Comparison of ENCODE assay signal across 9 mouse cellular contexts in genomic region chr13:21996840-21997185, GRCm38 (mm10). TPM values are rescaled to one million over a fixed set of nuclear protein-coding genes. Genes with fewer than 3 reads are reported as not detected.
DNase-seq lines count a peak whose midpoint lies in the region; ATAC-seq and TF ChIP-seq lines count a peak whose summit lies in the region.
"Had no signal": no experiment of that assay in that cellular context is flagged by ENCODE, and none has a peak within 500 bp of the region (broad histone marks: within the 10 kb centered on the region; RNA-seq: fewer than 3 reads in every experiment).

No protein-coding gene starts in this region.

- intact Hi-C loops in heart, adult 2 months (cut with DNase I): no loop called here

- TF ChIP-seq EP300 in heart, adult 2 months (IDR thresholded peaks at IDR 0.05; ENCODE audit: insufficient read depth, low read depth, low read length): no peak

- TF ChIP-seq POLR2A in heart, adult 2 months (IDR thresholded peaks at IDR 0.05; ENCODE audit: insufficient read depth, low read depth, low read length): no peak
- TF ChIP-seq POLR2A in bone marrow, adult 2 months (IDR thresholded peaks at IDR 0.05; ENCODE audit: borderline replicate concordance, control insufficient read depth, low read depth, low read length): no peak

- peaks cover 4% of the 10 kb centered on the region for H3K4me1 ChIP-seq in heart, embryonic 16.5 days (ENCODE audit: control insufficient read depth, insufficient read depth, low read length)
- peaks cover 6% of the 10 kb centered on the region for H3K4me1 ChIP-seq in heart, adult 2 months (ENCODE audit: control insufficient read depth, insufficient read depth, low read length)
- peaks cover 5% of the 10 kb centered on the region; the same call in 1 of the 2 replicates for H3K4me1 ChIP-seq in bone marrow, adult 2 months (ENCODE audit: control insufficient read depth, insufficient read depth, low read length)
- 0 out of 2 replicates have a peak, but pooled peaks cover 11% of the 10 kb centered on the region for H3K4me1 ChIP-seq in hindbrain, embryonic 15.5 days (replicated peaks)
- peaks cover 12% of the 10 kb centered on the region; the same call in 1 of the 2 replicates for H3K4me1 ChIP-seq in midbrain, embryonic 15.5 days

- H3K27ac ChIP-seq in heart, embryonic 16.5 days (ENCODE audit: low read length): no peak overlapping the region
- no peak overlapping the region for H3K27ac ChIP-seq in heart, adult 2 months
- no peak overlapping the region for H3K27ac ChIP-seq in bone marrow, adult 2 months (ENCODE audit: control insufficient read depth, insufficient read depth, low read depth, low read length, poor library complexity)
- H3K27ac ChIP-seq in hindbrain, embryonic 15.5 days (replicated peaks): no peak overlapping the region
- H3K27ac ChIP-seq in midbrain, embryonic 15.5 days: no peak overlapping the region

- DNase-seq in heart, adult 2 months: no peak
- no peak for DNase-seq in adrenal gland, postnatal 14 days
- no peak for DNase-seq in cerebellum, adult 18-20 months
- no peak for DNase-seq in Muller cell, postnatal 12 days (ENCODE audit: inconsistent ontology term)

- TF ChIP-seq CTCF in heart, adult 2 months (IDR thresholded peaks at IDR 0.05): no peak
- no peak for TF ChIP-seq CTCF in bone marrow, adult 2 months (IDR thresholded peaks at IDR 0.05; ENCODE audit: control insufficient read depth, insufficient read depth, low read length)

- 3% methylated on average over 13 of the region's 13 CpGs for WGBS in heart, embryonic 16.5 days
- WGBS in heart, adult 2 months: 8% methylated on average over 13 of the region's 13 CpGs
- WGBS in bone marrow, adult 2 months: 9% methylated on average over 13 of the region's 13 CpGs
- 1% methylated on average over 13 of the region's 13 CpGs for WGBS in hindbrain, embryonic 15.5 days
- WGBS in midbrain, embryonic 15.5 days: 1% methylated on average over 13 of the region's 13 CpGs

- peaks cover 53% of the 10 kb centered on the region for H3K27me3 ChIP-seq in heart, embryonic 16.5 days (ENCODE audit: control insufficient read depth, insufficient read depth, low read length)
- H3K27me3 ChIP-seq in heart, adult 2 months (ENCODE audit: control insufficient read depth, insufficient read depth, low read length): peaks cover 30% of the 10 kb centered on the region
- peaks cover 87% of the 10 kb centered on the region for H3K27me3 ChIP-seq in hindbrain, embryonic 15.5 days
- peaks cover 87% of the 10 kb centered on the region for H3K27me3 ChIP-seq in midbrain, embryonic 15.5 days (replicated peaks)
- H3K27me3 ChIP-seq: Patski had no signal

- no peaks in the 10 kb centered on the region for H3K79me2 ChIP-seq in heart, adult 2 months (replicated peaks; ENCODE audit: control insufficient read depth, insufficient read depth, low read length)

- no peak for ATAC-seq in heart, embryonic 16.5 days (replicated peaks; ENCODE audit: extremely low read depth, insufficient read depth, low FRiP score)
- no peak for ATAC-seq in hindbrain, embryonic 15.5 days (ENCODE audit: low FRiP score, low read depth)
- no peak for ATAC-seq in midbrain, embryonic 15.5 days (replicated peaks)
- ATAC-seq: Patski had no signal

- H3K36me3 ChIP-seq in heart, embryonic 16.5 days (ENCODE audit: control insufficient read depth, insufficient read depth): no peaks in the 10 kb centered on the region
- H3K36me3 ChIP-seq in heart, adult 2 months (ENCODE audit: control insufficient read depth, insufficient read depth, low read length): no peaks in the 10 kb centered on the region
- no peaks in the 10 kb centered on the region for H3K36me3 ChIP-seq in hindbrain, embryonic 15.5 days
- no peaks in the 10 kb centered on the region for H3K36me3 ChIP-seq in midbrain, embryonic 15.5 days (replicated peaks)

- no peak overlapping the region for H3K9ac ChIP-seq in heart, embryonic 16.5 days (ENCODE audit: low read length)
- no peak overlapping the region for H3K9ac ChIP-seq in heart, adult 2 months (ENCODE audit: low read depth, low read length)
- no peak overlapping the region for H3K9ac ChIP-seq in hindbrain, embryonic 15.5 days
- H3K9ac ChIP-seq in midbrain, embryonic 15.5 days: no peak overlapping the region

- H3K4me3 ChIP-seq in heart, embryonic 16.5 days (ENCODE audit: low read length): peak overlapping the region; percentile 43
- no peak overlapping the region for H3K4me3 ChIP-seq in heart, adult 2 months
- peak overlapping the region; percentile 9 for H3K4me3 ChIP-seq in bone marrow, adult 2 months (replicated peaks; ENCODE audit: control insufficient read depth, low read depth, low read length)
- H3K4me3 ChIP-seq in hindbrain, embryonic 15.5 days: peak overlapping the region; percentile 7
- no peak overlapping the region for H3K4me3 ChIP-seq in midbrain, embryonic 15.5 days

- peak overlapping the region; percentile 79 for H3K4me2 ChIP-seq in heart, embryonic 16.5 days (ENCODE audit: low read depth, low read length)
- peak overlapping the region; percentile 25 for H3K4me2 ChIP-seq in hindbrain, embryonic 15.5 days
- peak overlapping the region; percentile 6; the same call in 1 of the 2 replicates for H3K4me2 ChIP-seq in midbrain, embryonic 15.5 days

- no peaks in the 10 kb centered on the region for H3K9me3 ChIP-seq in heart, embryonic 16.5 days (replicated peaks; ENCODE audit: control insufficient read depth, low read length)
- H3K9me3 ChIP-seq in hindbrain, embryonic 15.5 days: no peaks in the 10 kb centered on the region
- H3K9me3 ChIP-seq in midbrain, embryonic 15.5 days: no peaks in the 10 kb centered on the region

RNA-seq across cellular contexts. Expression of gene Prss16, which starts 12.7 kb away (rescaled TPM):
- polyA plus RNA-seq in heart, embryonic 16.5 days (2015; fragmentation: Nextera tagmentation; extraction: Ambion mirVana): 62.9 and 135 TPM in 2 replicates
- not detected for total RNA-seq in heart, adult 2 months (2021)
- polyA plus RNA-seq in heart, adult 2 months (2012; rRNA removed): 0.23 TPM in 1 of 2 replicates, not detected in the other
- 3.9 and 10.0 TPM in 2 replicates for polyA plus RNA-seq in bone marrow, adult 2 months (2011; ENCODE audit: insufficient read depth, insufficient read length, low replicate concordance, missing spikeins)
- 0.14 TPM in 1 of 2 replicates, not detected in the other for polyA plus RNA-seq in hindbrain, embryonic 15.5 days (2015; fragmentation: Nextera tagmentation; extraction: Ambion mirVana)
- not detected in 2 replicates for polyA plus RNA-seq in midbrain, embryonic 15.5 days (2015; fragmentation: Nextera tagmentation; extraction: Ambion mirVana)
- total RNA-seq in adrenal gland, postnatal 14 days (2021): 0.74 TPM in 1 of 2 replicates, not detected in the other

RNA-seq across cellular contexts. Expression of gene Pom121l2, which starts 15.8 kb away (rescaled TPM):
- not detected in 2 replicates for polyA plus RNA-seq in heart, embryonic 16.5 days (2015; fragmentation: Nextera tagmentation; extraction: Ambion mirVana)
- not detected for total RNA-seq in heart, adult 2 months (2021)
- polyA plus RNA-seq in heart, adult 2 months (2012; rRNA removed): 0.06 TPM in 2 replicates
- polyA plus RNA-seq in bone marrow, adult 2 months (2011; ENCODE audit: insufficient read depth, insufficient read length, low replicate concordance, missing spikeins): not detected in 2 replicates
- polyA plus RNA-seq in hindbrain, embryonic 15.5 days (2015; fragmentation: Nextera tagmentation; extraction: Ambion mirVana): 0.08 TPM in 1 of 2 replicates, not detected in the other
- not detected in 2 replicates for polyA plus RNA-seq in midbrain, embryonic 15.5 days (2015; fragmentation: Nextera tagmentation; extraction: Ambion mirVana)
- total RNA-seq in adrenal gland, postnatal 14 days (2021): not detected in 2 replicates
- polyA plus RNA-seq: Patski had no signal

RNA-seq across cellular contexts. Expression of gene Hist1h2ah, which starts 38.6 kb away (rescaled TPM):
- polyA plus RNA-seq in heart, embryonic 16.5 days (2015; fragmentation: Nextera tagmentation; extraction: Ambion mirVana): 5.3 and 7.9 TPM in 2 replicates
- 1 to 10 TPM; 8.1 to 10.0 TPM for total RNA-seq in heart, adult 2 months (2021)
- 1.1 TPM in 1 of 2 replicates, not detected in the other for polyA plus RNA-seq in heart, adult 2 months (2012; rRNA removed)
- 31.8 and 40.4 TPM in 2 replicates for polyA plus RNA-seq in bone marrow, adult 2 months (2011; ENCODE audit: insufficient read depth, insufficient read length, low replicate concordance, missing spikeins)
- polyA plus RNA-seq in hindbrain, embryonic 15.5 days (2015; fragmentation: Nextera tagmentation; extraction: Ambion mirVana): 1.7 and 2.2 TPM in 2 replicates
- 1.9 TPM in 1 of 2 replicates, not detected in the other for polyA plus RNA-seq in midbrain, embryonic 15.5 days (2015; fragmentation: Nextera tagmentation; extraction: Ambion mirVana)
- total RNA-seq in adrenal gland, postnatal 14 days (2021): 203 and 342 TPM in 2 replicates

RNA-seq across cellular contexts. Expression of gene Hist1h2bk, which starts 38.9 kb away (rescaled TPM):
- polyA plus RNA-seq in heart, embryonic 16.5 days (2015; fragmentation: Nextera tagmentation; extraction: Ambion mirVana): 1.6 and 3.1 TPM in 2 replicates
- total RNA-seq in heart, adult 2 months (2021): 10 to 100 TPM in 1 of 2 experiments, 1 to 10 TPM in 1; 7.3 to 10.0 TPM
- not detected in 2 replicates for polyA plus RNA-seq in heart, adult 2 months (2012; rRNA removed)
- polyA plus RNA-seq in bone marrow, adult 2 months (2011; ENCODE audit: insufficient read depth, insufficient read length, low replicate concordance, missing spikeins): 109 and 137 TPM in 2 replicates
- 1.2 and 1.5 TPM in 2 replicates for polyA plus RNA-seq in hindbrain, embryonic 15.5 days (2015; fragmentation: Nextera tagmentation; extraction: Ambion mirVana)
- polyA plus RNA-seq in midbrain, embryonic 15.5 days (2015; fragmentation: Nextera tagmentation; extraction: Ambion mirVana): 0.54 and 0.63 TPM in 2 replicates
- total RNA-seq in adrenal gland, postnatal 14 days (2021): 207 and 301 TPM in 2 replicates

RNA-seq across cellular contexts. Expression of gene Hist1h4i, which starts 44.3 kb away (rescaled TPM):
- 9.0 and 10.6 TPM in 2 replicates for polyA plus RNA-seq in heart, embryonic 16.5 days (2015; fragmentation: Nextera tagmentation; extraction: Ambion mirVana)
- total RNA-seq in heart, adult 2 months (2021): 10 to 100 TPM; 11.9 to 18.1 TPM
- polyA plus RNA-seq in heart, adult 2 months (2012; rRNA removed): 5.8 and 8.3 TPM in 2 replicates
- 144 and 216 TPM in 2 replicates for polyA plus RNA-seq in bone marrow, adult 2 months (2011; ENCODE audit: insufficient read depth, insufficient read length, low replicate concordance, missing spikeins)
- polyA plus RNA-seq in hindbrain, embryonic 15.5 days (2015; fragmentation: Nextera tagmentation; extraction: Ambion mirVana): 8.4 and 10.7 TPM in 2 replicates
- 5.7 and 7.7 TPM in 2 replicates for polyA plus RNA-seq in midbrain, embryonic 15.5 days (2015; fragmentation: Nextera tagmentation; extraction: Ambion mirVana)
- total RNA-seq in adrenal gland, postnatal 14 days (2021): 104 and 144 TPM in 2 replicates

Comparison
In these comparisons a context has a peak if more than half of its experiments do, and no peak if none do; other contexts are left out.
1. H3K4me3 ChIP-seq: peak in heart, embryonic 16.5 days (single experiment), bone marrow, adult 2 months (single experiment) and hindbrain, embryonic 15.5 days (single experiment); none in heart, adult 2 months (single experiment) and midbrain, embryonic 15.5 days (single experiment).
2. H3K4me2 ChIP-seq: peak in every context shown above with its lines; median percentile 79 in heart, embryonic 16.5 days; 25 in hindbrain, embryonic 15.5 days; 6 in midbrain, embryonic 15.5 days.